Mouse (Mus musculus): ENCODE data around the gene Fahd2a. TPM values are rescaled to one million over a fixed set of nuclear protein-coding genes. Genes with fewer than 3 reads are reported as not detected.

The Fahd2a gene
- polyA plus RNA-seq, 1 experiment from 2014 or later: 30.6 TPM

DNA sequence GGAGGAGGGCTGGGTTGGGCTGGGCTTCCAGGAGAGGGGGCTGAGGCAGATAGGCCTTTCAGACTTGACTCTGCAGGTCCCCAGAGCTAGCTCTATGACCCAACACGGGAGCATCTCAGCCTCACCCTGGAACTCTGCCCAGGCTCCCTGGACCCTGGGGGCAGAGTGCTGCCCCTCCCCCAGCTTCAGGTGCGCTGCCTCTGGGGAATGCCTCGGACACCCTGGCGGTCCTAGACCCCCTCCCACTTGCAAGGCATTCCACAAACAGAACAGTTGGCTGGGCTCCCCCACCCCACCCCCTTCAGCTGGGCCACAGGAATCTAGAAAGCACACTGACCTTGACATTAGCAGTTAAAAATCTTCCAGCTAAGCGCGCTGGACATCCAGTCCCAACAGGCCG, 5.3 kb upstream of the Fahd2a start:
- Histone ChIP-seq H3K27me3 (ENCODE audit: control insufficient read depth, insufficient read depth, low read length) (no peaks in the 10 kb centered on the region), H3K36me3 (ENCODE audit: control insufficient read depth, insufficient read depth, low read length) (no peaks in the 10 kb centered on the region), H3K4me2 (no peak overlapping the region), H3K9me3 (replicated peaks; ENCODE audit: control insufficient read depth, low read length) (no peaks in the 10 kb centered on the region), H3K4me3 (ENCODE audit: low read depth, low read length) (no peak overlapping the region), H3K27ac (ENCODE audit: low read depth, low read length) (no peak overlapping the region), H3K9ac (ENCODE audit: low read depth, low read length) (no peak overlapping the region), H3K4me1 (ENCODE audit: control insufficient read depth, insufficient read depth, low read length) (peaks cover 12% of the 10 kb centered on the region)
- WGBS (ENCODE audit: insufficient replicate concordance): 28% methylated on average over 7 of the region's 7 CpGs
- no peak for ATAC-seq (replicated peaks; ENCODE audit: insufficient number of reproducible peaks, low FRiP score, low TSS enrichment)

DNA sequence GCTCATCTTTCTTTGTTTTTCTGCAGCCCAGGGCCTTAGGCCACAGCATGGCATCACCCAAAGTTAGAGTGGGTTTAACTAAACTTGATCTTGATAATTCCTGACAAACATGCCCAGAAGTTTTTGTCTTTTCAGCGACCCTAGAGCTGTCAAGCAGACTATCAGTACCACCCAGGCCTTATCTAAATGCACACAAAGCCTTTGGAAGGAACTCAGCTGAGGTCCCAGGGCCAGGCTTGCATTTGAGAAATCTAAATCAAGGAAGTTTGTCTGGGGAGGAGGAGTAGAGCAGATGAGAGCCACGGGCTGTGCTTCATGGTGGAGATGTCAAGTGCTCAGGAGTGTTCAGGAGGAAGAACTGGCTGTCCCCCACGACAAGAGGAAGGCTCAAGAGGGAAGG, 2.5 kb upstream of the Fahd2a start:
- 24% methylated on average over 3 of the region's 3 CpGs for WGBS (ENCODE audit: insufficient replicate concordance)
- Histone ChIP-seq H3K4me1 (ENCODE audit: control insufficient read depth, insufficient read depth, low read length) (peaks cover 16% of the 10 kb centered on the region), H3K4me2 (no peak overlapping the region), H3K36me3 (ENCODE audit: control insufficient read depth, insufficient read depth, low read length) (no peaks in the 10 kb centered on the region), H3K9ac (ENCODE audit: low read depth, low read length) (no peak overlapping the region), H3K4me3 (ENCODE audit: low read depth, low read length) (no peak overlapping the region), H3K27ac (ENCODE audit: low read depth, low read length) (no peak overlapping the region), H3K27me3 (ENCODE audit: control insufficient read depth, insufficient read depth, low read length) (no peaks in the 10 kb centered on the region), H3K9me3 (replicated peaks; ENCODE audit: control insufficient read depth, low read length) (no peaks in the 10 kb centered on the region)
- no peak for ATAC-seq (replicated peaks; ENCODE audit: insufficient number of reproducible peaks, low FRiP score, low TSS enrichment)

DNA sequence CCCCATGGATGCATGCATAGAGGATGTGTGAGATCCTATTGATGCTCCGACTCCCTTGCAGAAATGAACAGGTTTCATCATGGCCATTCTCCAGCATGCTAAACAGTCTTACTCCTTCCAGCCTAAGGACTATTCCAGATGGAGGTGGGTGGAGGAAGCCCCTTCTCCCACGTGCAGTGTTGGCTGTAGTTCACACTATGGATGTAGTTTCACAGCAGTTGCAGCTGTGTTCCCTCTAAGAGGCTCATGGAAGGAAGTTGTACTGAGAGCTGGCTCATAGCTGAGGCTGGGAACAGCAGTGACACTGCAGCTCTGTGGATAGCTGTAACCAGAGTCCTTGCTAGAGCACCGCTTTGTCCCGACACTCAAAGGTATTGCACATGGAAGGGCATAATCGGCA, 6.7 kb downstream of the Fahd2a start:
- Histone ChIP-seq H3K4me3 (ENCODE audit: low read depth, low read length) (no peak overlapping the region), H3K9me3 (replicated peaks; ENCODE audit: control insufficient read depth, low read length) (no peaks in the 10 kb centered on the region), H3K27ac (ENCODE audit: low read depth, low read length) (no peak overlapping the region), H3K4me1 (ENCODE audit: control insufficient read depth, insufficient read depth, low read length) (no peaks in the 10 kb centered on the region), H3K4me2 (no peak overlapping the region), H3K9ac (ENCODE audit: low read depth, low read length) (no peak overlapping the region), H3K36me3 (ENCODE audit: control insufficient read depth, insufficient read depth, low read length) (peaks cover 6% of the 10 kb centered on the region), H3K27me3 (ENCODE audit: control insufficient read depth, insufficient read depth, low read length) (no peaks in the 10 kb centered on the region)
- ATAC-seq (replicated peaks; ENCODE audit: insufficient number of reproducible peaks, low FRiP score, low TSS enrichment): no peak
- 87% methylated on average over 5 of the region's 5 CpGs for WGBS (ENCODE audit: insufficient replicate concordance)

DNA sequence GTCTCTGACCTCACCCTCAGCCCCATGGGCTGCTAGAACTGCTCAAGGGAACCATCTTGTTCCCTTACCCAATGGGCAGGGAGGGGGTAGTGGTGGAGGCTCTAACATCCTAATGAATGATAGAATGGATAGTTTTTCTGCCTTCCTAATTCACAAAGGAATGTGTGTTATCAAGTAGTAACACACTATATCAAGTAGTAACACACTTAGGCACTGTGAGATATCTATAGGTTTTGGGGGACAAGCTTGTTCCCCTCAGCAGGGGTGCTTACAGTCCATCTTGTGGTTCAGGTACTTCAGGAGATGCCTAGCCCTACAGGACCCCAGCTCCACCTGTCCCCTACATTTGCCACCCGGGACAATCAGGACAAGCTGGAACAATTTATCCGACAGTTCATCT, 8.8 kb downstream of the Fahd2a start:
- WGBS (ENCODE audit: insufficient replicate concordance): 82% methylated on average over 2 of the region's 2 CpGs
- H3K27ac ChIP-seq (ENCODE audit: low read depth, low read length): no peak overlapping the region
- H3K9ac ChIP-seq (ENCODE audit: low read depth, low read length): no peak overlapping the region
- H3K27me3 ChIP-seq (ENCODE audit: control insufficient read depth, insufficient read depth, low read length): no peaks in the 10 kb centered on the region
- H3K4me1 ChIP-seq (ENCODE audit: control insufficient read depth, insufficient read depth, low read length): no peaks in the 10 kb centered on the region
- ATAC-seq (replicated peaks; ENCODE audit: insufficient number of reproducible peaks, low FRiP score, low TSS enrichment): no peak
- no peak overlapping the region for H3K4me2 ChIP-seq
- H3K9me3 ChIP-seq (replicated peaks; ENCODE audit: control insufficient read depth, low read length): no peaks in the 10 kb centered on the region
- no peak overlapping the region for H3K4me3 ChIP-seq (ENCODE audit: low read depth, low read length)
- peaks cover 6% of the 10 kb centered on the region for H3K36me3 ChIP-seq (ENCODE audit: control insufficient read depth, insufficient read depth, low read length)

DNA sequence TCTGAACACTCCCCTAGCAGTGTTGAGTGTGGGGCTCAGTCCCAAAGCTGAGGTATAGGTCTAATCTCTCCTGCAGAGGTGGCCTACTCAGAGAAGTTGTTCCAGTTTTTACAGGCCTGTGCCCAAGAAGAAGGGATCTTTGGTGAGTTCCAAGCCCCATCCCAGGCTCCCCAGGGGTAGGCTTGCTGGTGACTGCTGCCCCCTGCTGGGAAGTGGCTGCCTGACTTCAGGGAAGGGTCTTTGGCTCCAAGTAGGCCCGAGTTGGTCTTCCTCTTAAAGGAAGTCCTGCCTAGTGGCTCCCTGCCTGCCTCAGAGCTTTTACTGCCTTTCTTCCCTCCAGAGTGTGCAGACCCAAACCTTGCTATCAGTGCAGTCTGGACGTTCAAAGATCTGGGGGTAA, 9.2 kb downstream of the Fahd2a start:
- ATAC-seq (replicated peaks; ENCODE audit: insufficient number of reproducible peaks, low FRiP score, low TSS enrichment): no peak
- Histone ChIP-seq H3K27ac (ENCODE audit: low read depth, low read length) (no peak overlapping the region), H3K4me2 (no peak overlapping the region), H3K36me3 (ENCODE audit: control insufficient read depth, insufficient read depth, low read length) (peaks cover 6% of the 10 kb centered on the region), H3K9ac (ENCODE audit: low read depth, low read length) (no peak overlapping the region), H3K9me3 (replicated peaks; ENCODE audit: control insufficient read depth, low read length) (no peaks in the 10 kb centered on the region), H3K27me3 (ENCODE audit: control insufficient read depth, insufficient read depth, low read length) (no peaks in the 10 kb centered on the region), H3K4me3 (ENCODE audit: low read depth, low read length) (no peak overlapping the region), H3K4me1 (ENCODE audit: control insufficient read depth, insufficient read depth, low read length) (no peaks in the 10 kb centered on the region)
- WGBS (ENCODE audit: insufficient replicate concordance): 17% methylated on average over 2 of the region's 2 CpGs

DNA sequence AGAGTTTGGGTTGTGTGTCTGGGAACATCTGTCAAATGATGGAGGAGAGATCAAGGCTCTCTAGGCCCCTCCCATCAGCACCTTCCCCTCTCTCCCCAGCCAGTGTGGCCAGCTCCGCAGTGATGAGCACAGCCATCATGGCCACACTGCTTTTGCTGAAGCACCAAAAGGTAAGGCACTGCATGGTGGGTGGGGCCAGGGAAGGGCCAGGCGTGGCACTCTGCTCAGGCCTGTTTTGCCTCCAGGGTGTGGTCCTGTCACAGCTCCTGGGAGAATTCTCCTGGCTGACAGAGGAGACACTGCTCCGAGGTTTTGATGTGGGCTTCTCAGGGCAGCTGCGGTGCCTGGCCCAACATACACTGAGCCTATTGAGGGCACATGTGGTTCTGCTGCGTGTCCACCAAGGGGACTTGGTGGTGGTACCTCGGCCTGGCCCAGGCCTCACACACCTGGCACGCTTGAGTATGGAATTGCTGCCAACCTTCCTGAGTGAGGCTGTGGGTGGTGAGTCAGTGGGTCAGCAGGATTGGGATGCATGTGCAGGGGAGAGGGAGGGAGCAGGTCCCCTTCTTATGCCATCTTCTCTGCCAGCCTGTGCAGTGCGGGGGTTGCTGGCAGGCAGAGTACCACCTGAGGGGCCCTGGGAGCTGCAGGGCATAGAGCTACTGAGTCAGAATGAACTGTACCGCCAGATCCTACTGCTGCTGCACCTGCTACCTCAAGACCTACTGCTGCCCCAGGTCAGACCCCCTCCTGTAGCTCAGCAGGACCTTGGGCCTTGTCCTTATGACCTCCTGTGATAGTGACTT, 10.7 kb downstream of the Fahd2a start:
- H3K9ac ChIP-seq (ENCODE audit: low read depth, low read length): no peak overlapping the region
- H3K4me1 ChIP-seq (ENCODE audit: control insufficient read depth, insufficient read depth, low read length): no peaks in the 10 kb centered on the region
- 77% methylated on average over 9 of the region's 9 CpGs for WGBS (ENCODE audit: insufficient replicate concordance)
- no peak for ATAC-seq (replicated peaks; ENCODE audit: insufficient number of reproducible peaks, low FRiP score, low TSS enrichment)
- H3K9me3 ChIP-seq (replicated peaks; ENCODE audit: control insufficient read depth, low read length): no peaks in the 10 kb centered on the region
- H3K27ac ChIP-seq (ENCODE audit: low read depth, low read length): no peak overlapping the region
- no peaks in the 10 kb centered on the region for H3K27me3 ChIP-seq (ENCODE audit: control insufficient read depth, insufficient read depth, low read length)
- H3K36me3 ChIP-seq (ENCODE audit: control insufficient read depth, insufficient read depth, low read length): peaks cover 6% of the 10 kb centered on the region
- H3K4me2 ChIP-seq: no peak overlapping the region
- no peak overlapping the region for H3K4me3 ChIP-seq (ENCODE audit: low read depth, low read length)

DNA sequence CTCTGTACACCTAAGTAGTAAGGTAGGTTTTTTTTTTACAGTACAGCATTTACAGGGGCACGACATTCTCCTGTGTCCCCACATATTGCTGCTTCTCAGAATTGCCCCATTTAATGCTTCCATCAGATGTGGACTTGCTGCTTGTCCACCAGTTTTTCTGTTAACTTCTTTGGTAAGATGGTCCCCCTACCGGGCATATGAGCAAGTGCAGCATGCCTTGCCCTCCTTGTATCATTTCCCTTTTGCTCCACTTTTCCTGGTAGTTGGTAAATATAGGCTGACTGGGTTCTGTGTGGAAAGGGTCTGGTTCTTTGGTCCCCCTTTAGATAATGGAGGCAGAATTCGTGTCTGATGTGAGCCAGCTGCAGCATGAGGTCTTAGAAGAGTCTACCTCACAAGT, 14.1 kb downstream of the Fahd2a start:
- no peaks in the 10 kb centered on the region for H3K27me3 ChIP-seq (ENCODE audit: control insufficient read depth, insufficient read depth, low read length)
- H3K4me3 ChIP-seq (ENCODE audit: low read depth, low read length): no peak overlapping the region
- ATAC-seq (replicated peaks; ENCODE audit: insufficient number of reproducible peaks, low FRiP score, low TSS enrichment): no peak
- H3K27ac ChIP-seq (ENCODE audit: low read depth, low read length): no peak overlapping the region
- no peak overlapping the region for H3K4me2 ChIP-seq
- H3K9me3 ChIP-seq (replicated peaks; ENCODE audit: control insufficient read depth, low read length): no peaks in the 10 kb centered on the region
- peaks cover 3% of the 10 kb centered on the region; the same call in 1 of the 2 replicates for H3K36me3 ChIP-seq (ENCODE audit: control insufficient read depth, insufficient read depth, low read length)
- 14% methylated on average over 3 of the region's 3 CpGs for WGBS (ENCODE audit: insufficient replicate concordance)
- H3K9ac ChIP-seq (ENCODE audit: low read depth, low read length): no peak overlapping the region
- no peaks in the 10 kb centered on the region for H3K4me1 ChIP-seq (ENCODE audit: control insufficient read depth, insufficient read depth, low read length)

DNA sequence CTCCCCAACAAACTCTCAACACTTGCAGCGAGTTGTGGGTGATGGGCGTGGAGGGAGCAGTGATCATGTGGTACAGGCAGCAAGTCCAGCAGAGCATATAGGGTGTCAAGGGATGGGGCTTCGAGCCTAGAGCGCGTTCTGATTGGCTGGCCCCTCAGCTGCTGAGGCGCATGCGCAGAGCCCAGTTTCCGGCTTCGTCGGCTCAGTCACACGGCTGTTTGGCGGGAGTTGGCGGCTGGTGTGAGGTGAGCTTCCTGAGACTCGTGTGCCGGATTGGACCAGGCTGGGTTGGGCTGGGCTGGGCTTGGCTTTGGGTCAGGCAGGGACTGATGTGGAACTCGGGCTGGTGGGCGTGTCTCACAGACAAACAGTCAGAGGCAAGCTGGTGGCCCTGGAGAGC, 19.4 kb downstream of the Fahd2a start, which contains the start of gene Gpat2:
Gpat2 (plus strand) TSS at position 223 of the 400 bp plus-strand sequence.
- H3K9me3 ChIP-seq (replicated peaks; ENCODE audit: control insufficient read depth, low read length): no peaks in the 10 kb centered on the region
- H3K36me3 ChIP-seq (ENCODE audit: control insufficient read depth, insufficient read depth, low read length): no peaks in the 10 kb centered on the region
- no peak within 1 kb of the TSS for H3K4me3 ChIP-seq (ENCODE audit: low read depth, low read length)
- no peaks in the 10 kb centered on the region for H3K4me1 ChIP-seq (ENCODE audit: control insufficient read depth, insufficient read depth, low read length)
- H3K27me3 ChIP-seq (ENCODE audit: control insufficient read depth, insufficient read depth, low read length): no peaks in the 10 kb centered on the region
- 87% methylated on average over 17 of the region's 17 CpGs for WGBS (ENCODE audit: insufficient replicate concordance)
- no peak for ATAC-seq (replicated peaks; ENCODE audit: insufficient number of reproducible peaks, low FRiP score, low TSS enrichment)
- no peak within 1 kb of the TSS for H3K4me2 ChIP-seq
- H3K27ac ChIP-seq (ENCODE audit: low read depth, low read length): no peak within 1 kb of the TSS
- no peak within 1 kb of the TSS for H3K9ac ChIP-seq (ENCODE audit: low read depth, low read length)

All from heart, embryonic 11.5 days (tissue).